Mouse (Mus musculus) stomach, postnatal 0 days (tissue): ENCODE results near the gene Snapin.

Source experiments
- CTCF ChIP-seq: IDR thresholded peaks from 2 replicates; pipeline ENCODE4 v1.5.1; 2016; ENCODE audit warnings: antibody characterized with exemption, low read depth, mild to moderate bottlenecking, moderate library complexity
- EP300 ChIP-seq: optimal IDR thresholded peaks from 2 replicates; pipeline ENCODE3; 2016; ENCODE audit warnings: antibody characterized with exemption

DNA sequence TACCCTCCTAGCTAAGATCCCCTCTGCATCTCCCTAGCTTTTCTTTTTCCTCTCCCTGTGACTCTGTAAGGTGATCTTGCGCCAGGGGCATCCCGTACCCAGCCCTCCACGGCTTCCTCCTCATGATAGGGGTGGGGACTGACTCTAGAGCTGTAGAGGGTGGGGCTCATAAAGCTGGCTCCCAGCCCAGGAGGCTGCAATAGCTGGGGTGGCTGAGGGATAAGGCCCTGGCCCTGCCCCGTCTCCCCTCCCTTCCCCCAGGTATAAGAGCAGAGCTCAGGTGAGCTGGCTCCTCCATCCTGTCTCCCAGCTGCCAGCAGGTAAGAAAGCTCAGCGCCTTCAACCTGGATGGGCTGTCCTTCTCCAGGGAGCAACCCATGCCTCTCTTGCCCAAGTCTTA, 35.7 kb upstream of the Snapin start, which contains the start of gene S100a14:
- no peak for TF ChIP-seq CTCF
- no peak for TF ChIP-seq EP300
